Comparison of ENCODE assay signal across 23 mouse cellular contexts in the genomic region with DNA sequence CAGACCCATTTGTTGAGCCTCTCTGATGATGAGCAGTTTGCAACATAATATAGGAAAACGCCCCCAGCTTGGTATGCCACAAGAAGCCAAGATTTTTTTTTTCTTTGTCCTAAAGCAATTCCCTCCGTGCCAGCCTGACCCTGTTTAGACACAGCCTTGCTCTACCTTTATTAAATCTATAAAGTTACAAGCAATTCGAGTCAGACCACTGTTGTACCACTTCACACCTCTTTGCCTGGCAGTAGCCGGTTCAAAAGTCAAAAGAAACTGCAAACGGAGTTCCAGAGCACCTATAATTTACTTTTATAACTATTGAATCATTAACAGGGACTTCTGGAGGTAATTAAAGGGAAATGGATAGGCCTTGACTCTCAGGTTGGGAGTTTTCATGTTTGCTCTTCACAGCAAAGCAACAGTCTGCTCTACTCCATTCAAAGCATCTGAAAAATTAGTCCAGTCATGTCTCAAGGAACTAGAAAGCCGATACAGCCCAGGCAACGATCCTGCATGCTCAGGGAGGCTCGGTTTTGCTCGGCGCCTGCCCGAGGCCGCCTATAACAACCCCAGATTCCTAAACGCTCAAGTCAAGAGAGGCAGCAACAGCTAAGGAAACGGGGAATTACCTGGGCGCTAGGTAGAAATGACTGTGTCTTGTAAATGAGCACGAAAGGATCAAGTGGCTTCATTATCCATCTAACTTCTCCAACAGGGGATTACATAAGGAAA.
A peak's percentile ranks its signal among the peaks of the same experiment; 100 is the strongest.
DNase-seq lines count a peak whose midpoint lies in the region; ATAC-seq and TF ChIP-seq lines count a peak whose summit lies in the region.
"Had no signal": no experiment of that assay in that cellular context is flagged by ENCODE, and none has a peak within 500 bp of the region (broad histone marks: within the 10 kb centered on the region; RNA-seq: fewer than 3 reads in every experiment).

No protein-coding gene starts in this region.

- ATAC-seq in forebrain, postnatal 0 days = no peak
- no peak for ATAC-seq in forebrain, embryonic 13.5 days
- ATAC-seq in intestine, embryonic 16.5 days = peak; percentile 63; the same call in 1 of the 2 replicates
- no peak for ATAC-seq in limb, embryonic 14.5 days (ENCODE audit: low FRiP score, low read depth)
- no peak for ATAC-seq in hindbrain, embryonic 13.5 days (ENCODE audit: low FRiP score)
- ATAC-seq: hindbrain, postnatal 0 days; lung, postnatal 0 days had no signal

- H3K4me3 ChIP-seq in forebrain, embryonic 10.5 days = no peak overlapping the region
- no peak overlapping the region for H3K4me3 ChIP-seq in forebrain, postnatal 0 days (ENCODE audit: low read depth, low read length)
- H3K4me3 ChIP-seq in forebrain, embryonic 13.5 days = no peak overlapping the region
- no peak overlapping the region for H3K4me3 ChIP-seq in intestine, embryonic 16.5 days (ENCODE audit: low read length)
- no peak overlapping the region for H3K4me3 ChIP-seq in limb, embryonic 14.5 days (replicated peaks; ENCODE audit: low read length)
- H3K4me3 ChIP-seq in hindbrain, embryonic 13.5 days = no peak overlapping the region
- H3K4me3 ChIP-seq: erythroblast, embryonic 14.5 days; hindbrain, embryonic 10.5 days; midbrain, embryonic 10.5 days had no signal

- 0 out of 2 replicates have a peak overlapping the region, but pooled peaks have one; percentile 41 for H3K27ac ChIP-seq in forebrain, embryonic 10.5 days
- H3K27ac ChIP-seq in forebrain, postnatal 0 days (ENCODE audit: low read depth, low read length) = no peak overlapping the region
- H3K27ac ChIP-seq in forebrain, embryonic 13.5 days = no peak overlapping the region
- peak overlapping the region; percentile 38; the same call in 1 of the 2 replicates for H3K27ac ChIP-seq in intestine, embryonic 16.5 days (ENCODE audit: low read length)
- no peak overlapping the region for H3K27ac ChIP-seq in limb, embryonic 14.5 days (replicated peaks; ENCODE audit: low read depth, low read length)
- no peak overlapping the region for H3K27ac ChIP-seq in hindbrain, embryonic 13.5 days
- H3K27ac ChIP-seq: hindbrain, embryonic 10.5 days; hindbrain, postnatal 0 days; midbrain, embryonic 10.5 days had no signal

- no peaks in the 10 kb centered on the region for H3K36me3 ChIP-seq in forebrain, embryonic 10.5 days (replicated peaks)
- no peaks in the 10 kb centered on the region for H3K36me3 ChIP-seq in forebrain, postnatal 0 days (ENCODE audit: insufficient read depth)
- no peaks in the 10 kb centered on the region for H3K36me3 ChIP-seq in forebrain, embryonic 13.5 days (ENCODE audit: poor library complexity, severe bottlenecking)
- H3K36me3 ChIP-seq in intestine, embryonic 16.5 days (ENCODE audit: control insufficient read depth, insufficient read depth, low read length) = no peaks in the 10 kb centered on the region
- no peaks in the 10 kb centered on the region for H3K36me3 ChIP-seq in limb, embryonic 14.5 days (ENCODE audit: control insufficient read depth, insufficient read depth, low read length)
- no peaks in the 10 kb centered on the region for H3K36me3 ChIP-seq in hindbrain, embryonic 13.5 days
- H3K36me3 ChIP-seq: hindbrain, embryonic 10.5 days; midbrain, embryonic 10.5 days had no signal

- no peak for DNase-seq in forebrain, embryonic 10.5 days (ENCODE audit: extremely low spot score, low spot score)
- DNase-seq in forebrain, postnatal 0 days = no peak
- no peak for DNase-seq in limb, embryonic 14.5 days (ENCODE audit: low spot score)
- DNase-seq in right cerebral cortex, postnatal 10 days (ENCODE audit: low spot score in 2 of 2) = no peak
- DNase-seq in layer of hippocampus, adult 8-10 months (ENCODE audit: low spot score in 2 of 2) = no peak
- DNase-seq: adrenal gland, postnatal 14 days; cerebellum, adult 8-10 months; gastrocnemius, postnatal 10 days; heart, adult 11 months; kidney, adult 18-20 months; kidney, postnatal 10 days; liver; thymus, adult 18-20 months; thymus, postnatal 36 days had no signal

- H3K4me1 ChIP-seq in forebrain, embryonic 10.5 days = peaks cover 31% of the 10 kb centered on the region
- no peaks in the 10 kb centered on the region for H3K4me1 ChIP-seq in forebrain, postnatal 0 days (ENCODE audit: insufficient read depth)
- H3K4me1 ChIP-seq in forebrain, embryonic 13.5 days = peaks cover 25% of the 10 kb centered on the region
- H3K4me1 ChIP-seq in intestine, embryonic 16.5 days (ENCODE audit: control insufficient read depth, insufficient read depth, low read length) = peaks cover 8% of the 10 kb centered on the region; the same call in 1 of the 2 replicates
- peaks cover 20% of the 10 kb centered on the region for H3K4me1 ChIP-seq in limb, embryonic 14.5 days (ENCODE audit: control insufficient read depth, insufficient read depth, low read length)
- H3K4me1 ChIP-seq in hindbrain, embryonic 13.5 days (replicated peaks) = no peaks in the 10 kb centered on the region

- TF ChIP-seq POLR2A in limb, embryonic 14.5 days (IDR thresholded peaks at IDR 0.05; ENCODE audit: borderline replicate concordance, extremely low read depth, insufficient read depth, insufficient read length) = no peak

- no peaks in the 10 kb centered on the region for H3K27me3 ChIP-seq in forebrain, embryonic 10.5 days (ENCODE audit: poor library complexity, severe bottlenecking)
- H3K27me3 ChIP-seq in forebrain, postnatal 0 days (ENCODE audit: insufficient read depth, low read length) = no peaks in the 10 kb centered on the region
- H3K27me3 ChIP-seq in forebrain, embryonic 13.5 days = no peaks in the 10 kb centered on the region
- H3K27me3 ChIP-seq in intestine, embryonic 16.5 days (replicated peaks; ENCODE audit: control insufficient read depth, insufficient read depth, low read length) = no peaks in the 10 kb centered on the region
- no peaks in the 10 kb centered on the region for H3K27me3 ChIP-seq in limb, embryonic 14.5 days (ENCODE audit: control insufficient read depth, insufficient read depth, low read length)
- no peaks in the 10 kb centered on the region for H3K27me3 ChIP-seq in hindbrain, embryonic 13.5 days

- TF ChIP-seq CTCF in forebrain, postnatal 0 days (IDR thresholded peaks at IDR 0.05; ENCODE audit: low read depth) = no peak

- no peak overlapping the region; the same call in 1 of the 2 replicates for H3K4me2 ChIP-seq in forebrain, postnatal 0 days (ENCODE audit: low read depth)
- peak overlapping the region; percentile 34 for H3K4me2 ChIP-seq in forebrain, embryonic 13.5 days
- H3K4me2 ChIP-seq in intestine, embryonic 16.5 days (ENCODE audit: low read depth, low read length) = peak overlapping the region; percentile 31; the same call in 1 of the 2 replicates
- 0 out of 2 replicates have a peak overlapping the region, but pooled peaks have one; percentile 10 for H3K4me2 ChIP-seq in limb, embryonic 14.5 days (replicated peaks; ENCODE audit: low read depth, low read length, severe bottlenecking)
- no peak overlapping the region for H3K4me2 ChIP-seq in hindbrain, embryonic 13.5 days
- H3K4me2 ChIP-seq: heart, embryonic 11.5 days had no signal

- H3K9ac ChIP-seq in forebrain, postnatal 0 days = no peak overlapping the region
- H3K9ac ChIP-seq in forebrain, embryonic 13.5 days = no peak overlapping the region
- H3K9ac ChIP-seq in intestine, embryonic 16.5 days (ENCODE audit: low read depth, low read length) = no peak overlapping the region
- no peak overlapping the region for H3K9ac ChIP-seq in limb, embryonic 14.5 days (ENCODE audit: low read depth, low read length, severe bottlenecking)
- H3K9ac ChIP-seq in hindbrain, embryonic 13.5 days = no peak overlapping the region

- WGBS in forebrain, embryonic 10.5 days = 77% methylated on average over 16 of the region's 16 CpGs
- 56% methylated on average over 16 of the region's 16 CpGs for WGBS in forebrain, postnatal 0 days
- WGBS in forebrain, embryonic 13.5 days = 65% methylated on average over 16 of the region's 16 CpGs
- WGBS in intestine, embryonic 16.5 days = 58% methylated on average over 16 of the region's 16 CpGs
- WGBS in limb, embryonic 14.5 days = 18% methylated on average over 16 of the region's 16 CpGs
- WGBS in hindbrain, embryonic 13.5 days = 82% methylated on average over 16 of the region's 16 CpGs

- H3K9me3 ChIP-seq in forebrain, embryonic 10.5 days = no peaks in the 10 kb centered on the region
- H3K9me3 ChIP-seq in forebrain, postnatal 0 days (ENCODE audit: low read length) = no peaks in the 10 kb centered on the region; the same call in 1 of the 2 replicates
- H3K9me3 ChIP-seq in forebrain, embryonic 13.5 days (replicated peaks) = no peaks in the 10 kb centered on the region
- H3K9me3 ChIP-seq in intestine, embryonic 16.5 days (ENCODE audit: control insufficient read depth, low read length) = no peaks in the 10 kb centered on the region
- no peaks in the 10 kb centered on the region for H3K9me3 ChIP-seq in limb, embryonic 14.5 days (ENCODE audit: control insufficient read depth, low read length)
- H3K9me3 ChIP-seq in hindbrain, embryonic 13.5 days = no peaks in the 10 kb centered on the region
- H3K9me3 ChIP-seq: hindbrain, embryonic 10.5 days had no signal

Comparison
In these comparisons a context has a peak if more than half of its experiments do, and no peak if none do; other contexts are left out.
1. H3K27ac ChIP-seq: peak in forebrain, embryonic 10.5 days (single experiment) and intestine, embryonic 16.5 days (single experiment); none in forebrain, postnatal 0 days (single experiment), forebrain, embryonic 13.5 days (single experiment), limb, embryonic 14.5 days (single experiment) and hindbrain, embryonic 13.5 days (single experiment).
2. H3K4me2 ChIP-seq: peak in forebrain, embryonic 13.5 days (single experiment), intestine, embryonic 16.5 days (single experiment) and limb, embryonic 14.5 days (single experiment); none in forebrain, postnatal 0 days (single experiment) and hindbrain, embryonic 13.5 days (single experiment).